Mouse (Mus musculus) heart, embryonic 11.5 days (tissue): ENCODE measurements at regions not wholly inside any gene's neighbourhood (a gene's known extent, or its start where the extent isn't known, plus 50 kb on each side); places are given as distances from the start of the nearest gene placed in this dataset.

Experiments used
- ATAC-seq: fragments of 200-750 bp; cut with Nextera tagmentation; replicated peaks from 2 replicates; pipeline ENCODE4 v1.8.0; 2017; ENCODE audit warnings: moderate library complexity; ENCODE audit not compliant: insufficient number of reproducible peaks, low FRiP score, low TSS enrichment
- H3K27ac ChIP-seq: fragments of 300-500 bp; sonication (generic); 2 replicates; pipeline ENCODE4 v1.5.1; 2014; ENCODE audit warnings: mild to moderate bottlenecking, low read depth, low read length
- H3K27me3 ChIP-seq: fragments of 300-500 bp; sonication (generic); 2 replicates; pipeline ENCODE4 v1.6.1; 2014; ENCODE audit warnings: mild to moderate bottlenecking, low read length, mixed read lengths; ENCODE audit not compliant: control insufficient read depth, insufficient read depth
- H3K36me3 ChIP-seq: fragments of 300-500 bp; sonication (generic); 2 replicates; pipeline ENCODE4 v1.6.1; 2014; ENCODE audit warnings: mild to moderate bottlenecking, low read length, moderate library complexity, mixed read lengths; ENCODE audit not compliant: control insufficient read depth, insufficient read depth
- H3K4me1 ChIP-seq: fragments of 300-500 bp; sonication (generic); 2 replicates; pipeline ENCODE4 v1.6.1; 2014; ENCODE audit warnings: low read length; ENCODE audit not compliant: control insufficient read depth, insufficient read depth
- H3K4me2 ChIP-seq: fragments of 300-500 bp; sonication (generic); 2 replicates; pipeline ENCODE4 v1.6.1; 2014; ENCODE audit warnings: mild to moderate bottlenecking, moderate library complexity
- H3K4me3 ChIP-seq: fragments of 300-500 bp; sonication (generic); 2 replicates; pipeline ENCODE4 v1.5.1; 2014; ENCODE audit warnings: low read depth, low read length
- H3K9ac ChIP-seq: fragments of 300-500 bp; sonication (generic); 2 replicates; pipeline ENCODE4 v1.6.1; 2014; ENCODE audit warnings: mild to moderate bottlenecking, low read depth, low read length, moderate library complexity
- H3K9me3 ChIP-seq: fragments of 300-500 bp; sonication (generic); replicated peaks from 2 replicates; pipeline ENCODE4 v1.6.1; 2016; ENCODE audit warnings: low read length; ENCODE audit not compliant: control insufficient read depth
- WGBS: fragments of 180-500 bp; shearing (Covaris S2); extraction: QIAGEN DNeasy Blood & Tissue Kit; methylation state at CpG from one replicate; pipeline ENCODE4 v1.1.7; 2014; ENCODE audit not compliant: insufficient replicate concordance; 5-methylcytosine and 5-hydroxymethylcytosine counted together

DNA sequence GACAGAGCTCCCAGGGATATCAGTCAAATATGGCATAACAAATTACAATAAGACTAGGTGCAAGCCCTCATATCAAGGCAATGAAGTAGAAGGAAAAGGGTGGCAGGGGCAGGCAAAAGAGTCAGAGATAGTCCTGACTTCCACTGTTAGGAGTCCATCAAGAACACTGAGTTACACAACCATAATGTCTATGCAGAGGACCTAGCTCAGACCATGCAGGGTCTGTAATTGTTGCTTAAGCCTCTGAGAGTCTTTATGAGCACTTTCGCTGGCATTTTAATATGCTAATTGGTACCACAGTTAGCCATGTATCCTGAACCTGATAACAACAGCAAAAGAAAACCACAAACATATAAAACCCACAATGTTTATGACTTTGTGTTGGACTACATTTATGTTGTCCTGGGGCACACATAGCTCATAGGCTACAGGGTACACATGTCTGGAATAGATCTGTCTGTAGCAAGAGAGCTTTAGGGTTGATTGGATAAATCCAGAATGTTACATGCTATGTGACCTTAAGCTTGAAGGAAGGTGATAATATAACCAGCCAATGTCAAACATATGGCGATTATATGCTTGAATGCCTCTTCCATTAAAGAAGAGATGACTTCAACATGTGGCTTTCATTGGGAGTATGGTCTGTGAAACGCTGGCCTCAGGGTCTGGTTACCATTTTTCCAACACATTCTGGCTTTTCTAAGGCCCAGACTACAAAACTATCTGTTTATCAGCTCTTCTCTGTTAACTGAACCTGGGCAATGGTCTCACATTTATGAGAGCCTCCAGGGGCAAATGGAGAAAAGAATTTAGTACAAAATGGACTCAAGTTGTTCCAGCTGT lies 836.6 kb downstream of the Gm9195 start:
- Histone ChIP-seq H3K36me3 (no peaks in the 10 kb centered on the region), H3K9me3 (no peaks in the 10 kb centered on the region), H3K9ac (no peak overlapping the region), H3K4me2 (no peak overlapping the region), H3K4me3 (no peak overlapping the region), H3K27ac (no peak overlapping the region), H3K4me1 (no peaks in the 10 kb centered on the region), H3K27me3 (no peaks in the 10 kb centered on the region)
- WGBS, result 79% methylated on average over 3 of the region's 3 CpGs
- ATAC-seq, result no peak

DNA sequence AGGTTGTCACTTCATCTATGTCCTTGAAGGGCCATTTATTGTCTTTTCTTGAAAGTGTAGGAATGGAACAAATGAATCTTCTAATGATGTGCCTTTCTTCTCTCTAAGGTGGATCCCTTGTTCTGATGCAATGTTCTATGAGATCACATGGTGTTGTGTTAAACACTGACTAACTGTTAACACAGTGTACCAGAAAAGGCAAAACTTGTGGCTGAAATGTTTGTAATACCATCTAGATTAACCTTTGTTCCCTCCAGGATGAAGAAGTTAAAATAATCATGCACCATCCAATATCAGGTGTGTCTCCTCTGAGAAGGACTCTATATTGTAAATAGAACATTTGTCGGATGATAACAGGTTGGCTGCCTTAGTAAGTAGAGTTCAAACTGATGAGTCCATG lies 849.1 kb downstream of the Gm9195 start:
- Histone ChIP-seq H3K4me1 (no peaks in the 10 kb centered on the region), H3K9me3 (no peaks in the 10 kb centered on the region), H3K27me3 (no peaks in the 10 kb centered on the region), H3K4me2 (no peak overlapping the region), H3K36me3 (no peaks in the 10 kb centered on the region), H3K9ac (no peak overlapping the region), H3K4me3 (no peak overlapping the region), H3K27ac (no peak overlapping the region)
- no peak for ATAC-seq
- 73% methylated on average over 1 of the region's 1 CpGs for WGBS

DNA sequence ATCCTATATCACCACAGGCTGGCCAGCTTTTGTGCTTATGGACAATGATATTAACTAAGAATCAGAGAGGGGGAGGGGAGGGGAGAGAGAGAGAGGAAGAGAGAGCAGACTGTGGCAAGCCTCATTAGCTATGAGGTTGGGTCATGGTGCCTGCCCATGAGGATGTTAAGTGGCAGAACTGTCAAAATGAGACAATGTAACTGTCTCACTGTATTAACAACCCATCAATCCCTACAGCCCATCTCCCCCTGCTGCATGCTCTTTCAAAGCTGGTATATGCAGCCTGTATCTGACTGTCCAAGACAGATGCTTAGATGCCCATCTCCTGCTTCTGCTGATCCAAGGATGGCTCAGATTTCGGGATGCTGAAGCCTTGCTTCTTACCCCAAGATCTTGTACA lies 852.6 kb downstream of the Gm9195 start:
- no peak for ATAC-seq
- Histone ChIP-seq H3K4me3 (no peak overlapping the region), H3K4me1 (no peaks in the 10 kb centered on the region), H3K9me3 (no peaks in the 10 kb centered on the region), H3K27me3 (no peaks in the 10 kb centered on the region), H3K36me3 (no peaks in the 10 kb centered on the region), H3K4me2 (no peak overlapping the region), H3K9ac (no peak overlapping the region), H3K27ac (no peak overlapping the region)
- whole genome bisulfite sequencing, result 70% methylated on average over 1 of the region's 1 CpGs

DNA sequence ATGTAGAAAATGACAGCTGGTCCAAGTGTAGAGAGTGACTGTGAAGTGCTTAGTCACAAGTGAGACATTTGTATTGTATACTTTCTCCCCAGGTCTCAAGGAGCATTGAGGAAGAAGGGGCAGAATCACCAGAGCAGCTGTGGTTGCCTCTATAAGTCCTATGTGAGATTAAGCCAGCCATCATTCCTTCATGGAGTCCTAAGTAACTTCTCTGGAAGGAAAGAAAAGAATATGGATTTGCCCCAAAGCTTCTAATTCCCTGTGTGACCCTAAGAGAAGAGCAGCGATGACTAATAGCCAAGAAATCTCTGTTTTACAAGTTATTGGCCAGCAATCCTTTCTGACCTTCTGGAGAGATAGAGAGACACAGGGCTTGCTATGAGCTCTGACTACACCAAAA lies 856.5 kb downstream of the Gm9195 start:
- Histone ChIP-seq H3K27me3 (no peaks in the 10 kb centered on the region), H3K27ac (no peak overlapping the region), H3K9me3 (no peaks in the 10 kb centered on the region), H3K4me3 (no peak overlapping the region), H3K9ac (no peak overlapping the region), H3K4me1 (no peaks in the 10 kb centered on the region), H3K4me2 (no peak overlapping the region), H3K36me3 (no peaks in the 10 kb centered on the region)
- no peak for ATAC-seq
- WGBS, result 83% methylated on average over 1 of the region's 1 CpGs

DNA sequence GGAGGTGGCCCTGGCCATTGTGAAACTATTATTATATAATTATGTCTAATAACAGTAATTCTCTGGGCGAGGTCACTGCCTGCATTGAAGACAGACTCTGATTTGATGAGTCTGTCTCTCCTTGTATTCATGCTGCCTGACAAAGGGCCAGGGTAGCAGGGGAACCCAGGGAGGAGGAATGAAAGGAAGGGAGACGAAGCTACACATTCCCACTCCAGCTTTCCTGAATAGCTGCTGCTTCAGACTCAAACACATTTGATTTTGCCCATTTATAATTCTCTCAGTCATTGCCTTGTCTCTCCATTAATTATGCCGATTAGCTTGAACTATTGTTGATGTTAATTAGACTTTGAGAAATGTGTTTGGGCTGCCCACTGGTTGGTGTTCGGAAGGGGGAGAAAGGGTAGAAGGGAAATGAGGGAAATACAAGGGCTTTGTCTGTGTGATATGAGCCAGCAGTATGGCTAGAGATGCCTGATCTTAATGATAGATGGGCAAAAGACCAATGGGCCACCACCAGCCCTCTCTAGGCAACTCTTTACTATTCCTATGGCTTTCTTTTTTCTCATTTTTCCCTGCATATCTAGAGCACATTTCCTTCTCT lies 881.8 kb downstream of the Gm9195 start:
- 69% methylated on average over 4 of the region's 4 CpGs for WGBS
- Histone ChIP-seq H3K9ac (no peak overlapping the region), H3K4me2 (no peak overlapping the region), H3K4me3 (no peak overlapping the region), H3K36me3 (no peaks in the 10 kb centered on the region), H3K27ac (no peak overlapping the region), H3K27me3 (no peaks in the 10 kb centered on the region), H3K4me1 (no peaks in the 10 kb centered on the region), H3K9me3 (no peaks in the 10 kb centered on the region)
- ATAC-seq, result no peak

DNA sequence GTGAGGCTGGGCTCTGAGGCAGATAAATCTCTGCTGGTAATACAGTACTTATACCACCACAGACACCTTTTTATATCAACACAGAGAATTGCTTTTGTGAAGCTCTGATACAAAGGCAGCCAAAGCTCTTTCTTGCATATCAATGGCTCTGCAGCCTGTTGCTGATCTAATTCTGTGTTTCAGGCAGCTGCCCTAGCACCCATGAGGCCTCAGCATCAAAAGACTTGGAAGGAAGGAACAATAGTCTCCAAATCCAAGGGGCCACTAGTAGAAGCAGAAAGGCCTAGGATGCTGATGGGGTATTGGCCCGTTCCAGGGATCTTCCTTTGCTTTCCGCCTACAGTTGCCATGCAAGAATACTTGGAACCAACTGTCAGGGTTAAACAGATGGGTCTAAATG lies 887.9 kb downstream of the Gm9195 start:
- Histone ChIP-seq H3K27ac (no peak overlapping the region), H3K9me3 (no peaks in the 10 kb centered on the region), H3K4me1 (no peaks in the 10 kb centered on the region), H3K4me2 (no peak overlapping the region), H3K4me3 (no peak overlapping the region), H3K9ac (no peak overlapping the region), H3K36me3 (no peaks in the 10 kb centered on the region), H3K27me3 (no peaks in the 10 kb centered on the region)
- ATAC-seq, result no peak
- WGBS, result 75% methylated on average over 2 of the region's 2 CpGs

DNA sequence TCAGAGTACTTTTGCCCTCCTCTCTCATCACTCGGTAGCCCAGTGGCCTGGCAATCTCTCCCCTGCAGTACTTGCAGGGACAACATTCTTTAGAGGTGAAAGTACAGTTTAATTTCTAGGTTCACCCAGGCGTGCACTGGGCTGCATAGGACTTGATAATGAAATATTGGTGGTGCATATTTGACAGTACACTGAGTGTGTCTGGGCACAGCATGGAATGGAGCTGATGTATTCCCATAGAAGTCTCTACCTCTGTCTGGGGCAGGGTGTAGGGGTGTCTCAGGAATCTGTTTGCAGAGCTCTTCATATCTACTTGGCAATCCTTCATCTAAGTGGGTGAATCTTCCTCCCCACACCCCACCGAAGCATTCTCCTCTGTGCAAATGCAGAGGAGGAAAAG lies 893.8 kb downstream of the Gm9195 start:
- no peak overlapping the region for H3K27ac ChIP-seq
- no peak overlapping the region for H3K4me2 ChIP-seq
- no peaks in the 10 kb centered on the region for H3K4me1 ChIP-seq
- no peaks in the 10 kb centered on the region for H3K36me3 ChIP-seq
- no peaks in the 10 kb centered on the region for H3K27me3 ChIP-seq
- H3K9me3 ChIP-seq, result no peaks in the 10 kb centered on the region
- no peak overlapping the region for H3K4me3 ChIP-seq
- WGBS, result 56% methylated on average over 3 of the region's 3 CpGs
- no peak for ATAC-seq
- H3K9ac ChIP-seq, result no peak overlapping the region

DNA sequence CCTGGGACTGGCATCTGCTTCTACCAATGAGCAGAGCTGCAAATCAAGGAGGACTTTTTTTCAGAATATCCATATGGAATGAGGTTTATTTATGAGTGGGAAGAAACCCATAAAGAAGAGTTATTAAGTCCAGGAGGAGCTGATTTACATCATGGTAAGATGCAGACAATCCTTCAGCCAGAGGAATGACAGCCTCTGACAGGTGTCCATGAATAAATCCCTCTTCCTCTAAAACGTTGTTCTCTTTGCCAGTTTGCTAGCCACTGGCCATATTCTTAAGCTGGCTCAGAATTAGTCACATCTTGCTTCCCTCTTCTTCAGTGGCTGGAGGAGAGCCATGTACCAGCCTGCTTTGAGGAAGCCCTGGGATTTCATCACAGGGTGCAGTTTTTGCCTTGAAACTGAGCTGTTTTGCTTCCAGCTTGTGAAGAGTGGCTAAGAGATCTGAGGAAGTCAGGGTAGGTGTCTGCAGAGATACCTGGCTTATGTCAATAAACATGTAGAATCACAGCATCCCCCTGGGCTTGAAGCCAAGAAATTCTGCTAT lies 902.9 kb downstream of the Gm9195 start:
- WGBS, result 53% methylated on average over 1 of the region's 1 CpGs
- no peaks in the 10 kb centered on the region for H3K4me1 ChIP-seq
- no peak overlapping the region for H3K9ac ChIP-seq
- H3K36me3 ChIP-seq, result no peaks in the 10 kb centered on the region
- H3K4me2 ChIP-seq, result no peak overlapping the region
- H3K27ac ChIP-seq, result no peak overlapping the region
- H3K9me3 ChIP-seq, result no peaks in the 10 kb centered on the region
- H3K27me3 ChIP-seq, result no peaks in the 10 kb centered on the region
- H3K4me3 ChIP-seq, result no peak overlapping the region
- ATAC-seq, result no peak

DNA sequence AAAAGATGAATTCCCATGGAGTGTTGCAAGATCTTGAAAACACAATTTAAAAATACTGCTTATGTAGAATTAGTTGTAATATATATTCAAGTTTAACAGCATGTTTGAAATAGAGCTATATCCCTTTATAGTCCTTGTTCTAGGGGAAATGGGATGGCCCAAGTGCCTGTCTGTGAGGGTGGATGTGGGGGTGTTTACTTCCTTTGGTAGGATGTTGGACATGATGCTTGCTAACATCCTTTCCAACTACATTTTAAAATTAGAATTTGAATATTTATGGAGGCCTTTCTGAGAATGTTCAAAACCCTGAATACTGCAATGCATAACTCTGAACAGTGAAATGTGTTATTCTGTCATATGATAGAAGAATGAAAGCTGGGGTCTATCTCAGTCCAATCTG lies 903.6 kb downstream of the Gm9195 start:
- no peak overlapping the region for H3K9ac ChIP-seq
- no peak overlapping the region for H3K4me2 ChIP-seq
- H3K27ac ChIP-seq, result no peak overlapping the region
- no peaks in the 10 kb centered on the region for H3K9me3 ChIP-seq
- H3K36me3 ChIP-seq, result no peaks in the 10 kb centered on the region
- H3K27me3 ChIP-seq, result no peaks in the 10 kb centered on the region
- no peak for ATAC-seq
- H3K4me1 ChIP-seq, result no peaks in the 10 kb centered on the region
- H3K4me3 ChIP-seq, result no peak overlapping the region
